Mouse (Mus musculus): ENCODE measurements around the gene Plk2.
A peak's percentile ranks its signal among the peaks of the same experiment; 100 is the strongest.
"Not testable (repeated sequence)": the region's sequence is repeated elsewhere in the genome, so short reads cannot be mapped to it uniquely, and the experiment has no call there.

Plk2 gene

GRCm38 (mm10) chr13:110394291-110395178 lies at the start of gene Plk2:
TSS of gene Plk2 (plus strand) at chr13:110395046.
- peak; percentile 85 for DNase-seq (ENCODE audit: low read depth, low spot score)

DNA sequence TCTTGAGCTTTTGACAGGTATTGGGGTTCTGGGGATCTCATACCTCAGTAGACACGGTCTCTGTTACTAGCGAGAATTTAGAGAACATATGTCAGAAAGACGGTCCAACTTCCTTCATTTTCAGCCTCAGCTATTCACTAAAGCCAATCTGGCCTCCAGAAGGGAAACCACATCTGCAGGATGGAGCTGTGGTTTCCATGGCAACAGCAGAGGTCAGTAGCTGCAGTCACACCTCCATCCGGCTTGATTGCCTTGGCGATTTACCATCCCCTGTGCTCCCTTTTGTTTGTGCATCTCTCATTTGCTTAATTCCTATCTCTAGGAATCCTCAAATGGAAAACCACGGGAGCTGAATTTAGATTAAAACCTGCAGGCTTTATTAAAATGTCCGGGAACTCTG lies 48.1 kb upstream of the Plk2 start:
- DNase-seq (ENCODE audit: low read depth, low spot score) = peak; percentile 16

DNA sequence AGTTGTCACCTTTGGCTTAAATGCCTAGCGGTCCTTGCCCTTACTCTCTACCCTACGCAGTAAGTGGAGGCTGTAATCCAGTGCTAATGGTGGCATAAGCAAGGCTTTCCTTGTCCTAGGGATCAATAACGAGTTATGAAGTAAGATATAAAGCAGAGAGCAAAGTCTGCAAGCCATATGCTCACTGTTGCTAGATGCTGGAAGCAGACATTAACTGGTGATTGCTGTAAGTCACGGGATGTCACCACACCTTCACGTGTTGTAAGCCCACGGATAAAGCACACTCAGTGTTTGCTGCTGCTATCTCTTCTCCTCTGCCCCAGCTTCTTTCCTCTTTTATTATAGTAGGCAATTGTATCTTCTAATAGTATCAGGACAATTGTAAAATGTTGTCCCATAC lies 43.8 kb upstream of the Plk2 start:
- DNase-seq (ENCODE audit: low read depth, low spot score) = no peak

DNA sequence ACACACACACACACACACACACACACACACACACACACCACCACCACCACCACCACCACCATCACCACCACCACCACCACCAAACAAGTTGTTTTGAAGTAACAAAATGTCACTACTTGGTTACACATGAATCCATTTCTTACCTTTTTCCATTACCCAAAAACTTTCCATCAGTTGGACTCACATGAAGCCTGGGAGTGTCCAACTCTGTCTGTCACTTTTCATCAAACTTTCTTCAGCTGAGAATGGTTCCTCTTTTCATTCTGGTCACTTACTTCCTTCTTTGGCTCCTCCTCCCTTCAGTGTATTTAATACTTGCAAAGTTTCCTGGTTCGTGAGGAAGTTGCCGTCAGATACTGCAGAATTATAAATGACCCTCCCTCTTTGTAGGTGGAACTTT lies 37.9 kb upstream of the Plk2 start, which contains the start of gene Gapt:
Gene Gapt, minus strand, starts transcription at position 259 of the 400 bp plus-strand sequence.
- no peak for DNase-seq (ENCODE audit: low read depth, low spot score)

GRCm38 (mm10) chr13:110363722-110364121 lies 31.1 kb upstream of the Plk2 start:
- DNase-seq (ENCODE audit: low read depth, low spot score) = no peak

DNA sequence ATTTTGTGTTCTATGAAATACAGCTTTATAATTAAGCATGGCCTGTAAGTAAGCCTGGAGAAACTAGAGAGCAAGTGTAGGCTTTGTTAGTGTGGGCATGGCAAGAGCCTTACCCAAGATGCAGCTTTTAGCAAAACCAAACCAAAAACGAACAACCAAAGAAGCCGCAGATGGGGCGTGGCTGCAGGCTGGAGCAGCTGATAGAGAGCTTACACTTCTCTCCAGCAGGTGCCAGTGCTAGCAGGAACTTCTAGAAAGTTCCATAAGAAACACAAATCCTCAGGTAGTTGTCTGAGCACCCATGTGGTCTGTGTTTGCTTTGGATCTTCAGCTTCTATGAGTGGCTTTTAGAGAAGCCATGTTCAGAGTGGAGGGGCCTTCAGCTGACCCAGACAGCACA lies 28.4 kb upstream of the Plk2 start:
- DNase-seq (ENCODE audit: low read depth, low spot score) = no peak

- no peak for DNase-seq (ENCODE audit: low read depth, low spot score)
Observed at GRCm38 (mm10) chr13:110367961-110368555, 26.8 kb upstream of the Plk2 start.

DNA sequence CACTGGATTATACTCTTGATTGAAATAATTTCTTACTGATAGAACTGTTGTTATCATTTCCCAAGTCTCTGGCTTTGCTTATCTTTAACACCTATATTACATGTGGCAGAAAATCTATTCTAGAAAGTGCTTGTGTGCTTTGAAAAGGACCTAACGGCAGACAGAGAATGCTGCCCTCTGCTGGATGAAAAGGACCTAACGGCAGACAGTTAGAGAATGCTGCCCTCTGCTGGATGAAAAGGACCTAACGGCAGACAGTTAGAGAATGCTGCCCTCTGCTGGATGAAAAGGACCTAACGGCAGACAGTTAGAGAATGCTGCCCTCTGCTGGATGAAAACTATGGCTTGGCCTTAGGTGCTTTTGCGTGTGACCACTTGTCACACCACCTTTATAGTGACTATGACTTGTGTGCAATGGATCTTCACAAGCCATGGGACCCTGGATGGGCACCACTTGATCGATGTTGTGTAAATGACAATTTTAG lies 26.2 kb upstream of the Plk2 start:
- peak; percentile 20 for DNase-seq (ENCODE audit: low read depth, low spot score)

- DNase-seq (ENCODE audit: low read depth, low spot score) = no peak
Observed at GRCm38 (mm10) chr13:110369673-110370072, 25.2 kb upstream of the Plk2 start.

- peak; percentile 54 for DNase-seq (ENCODE audit: low read depth, low spot score)
Observed at GRCm38 (mm10) chr13:110382447-110382901, 12.4 kb upstream of the Plk2 start.

GRCm38 (mm10) chr13:110384514-110384913 lies 10.3 kb upstream of the Plk2 start:
- DNase-seq (ENCODE audit: low read depth, low spot score) = no peak

DNA sequence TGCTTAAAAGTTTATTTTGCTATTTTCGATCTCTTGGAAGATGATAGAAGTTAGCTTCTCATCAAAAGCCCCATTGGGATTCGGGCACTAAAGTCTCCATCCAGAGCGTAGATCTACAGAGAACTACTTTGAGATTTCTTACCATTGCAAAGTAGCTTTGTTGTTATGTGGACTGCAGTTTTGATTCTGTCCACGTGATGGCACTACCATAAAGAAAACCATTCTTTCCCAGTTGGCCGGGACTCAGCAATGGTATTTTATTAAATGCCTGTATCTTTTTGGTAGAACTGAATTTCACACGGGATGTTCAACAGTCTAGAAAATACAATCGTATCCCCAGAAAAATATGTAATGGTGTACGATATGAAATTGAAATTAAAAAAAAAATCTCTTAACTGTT lies 2.6 kb upstream of the Plk2 start:
- DNase-seq (ENCODE audit: low read depth, low spot score) = peak; percentile 48

DNA sequence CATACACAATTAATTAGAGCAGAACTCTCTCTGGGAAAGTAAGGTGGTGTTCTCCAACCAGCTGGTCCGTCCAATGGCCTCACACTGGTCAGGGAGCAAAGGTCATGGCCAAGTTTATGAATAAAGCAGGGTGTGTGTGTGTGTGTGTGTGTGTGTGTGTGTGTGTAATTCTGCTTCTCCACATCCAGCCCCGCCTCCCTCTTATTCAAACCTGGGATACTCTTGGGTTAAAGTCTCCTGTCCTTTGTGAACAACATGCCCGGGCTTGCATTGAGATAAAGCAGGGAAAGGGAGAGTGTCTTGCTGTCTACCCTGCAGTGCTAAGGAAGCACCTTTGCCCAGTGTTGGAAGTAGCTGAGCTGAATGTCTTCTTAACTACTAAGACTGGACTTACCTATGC lies 2.2 kb upstream of the Plk2 start:
- peak; percentile 36 for DNase-seq (ENCODE audit: low read depth, low spot score)

GRCm38 (mm10) chr13:110395179-110395794 lies 441 bp downstream of the Plk2 start:
- peak; percentile 19 for DNase-seq (ENCODE audit: low read depth, low spot score)

GRCm38 (mm10) chr13:110395916-110396685 lies 1.3 kb downstream of the Plk2 start:
- no peak for DNase-seq (ENCODE audit: low read depth, low spot score)

DNA sequence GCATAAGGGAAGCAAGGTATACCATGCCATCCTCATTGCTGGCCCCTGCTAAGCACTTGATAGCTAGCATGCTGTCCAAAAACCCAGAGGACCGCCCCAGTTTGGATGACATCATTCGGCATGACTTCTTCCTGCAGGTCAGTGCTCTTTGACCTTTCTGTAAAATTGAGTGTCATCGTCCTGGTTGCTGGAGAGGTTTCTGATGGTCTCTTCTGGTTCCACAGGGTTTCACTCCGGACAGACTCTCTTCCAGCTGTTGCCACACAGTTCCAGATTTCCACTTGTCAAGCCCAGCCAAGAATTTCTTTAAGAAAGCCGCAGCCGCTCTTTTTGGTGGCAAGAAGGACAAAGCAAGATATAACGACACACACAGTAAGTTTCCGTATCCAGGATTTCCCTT lies 2.9 kb downstream of the Plk2 start:
- no peak for DNase-seq (ENCODE audit: low read depth, low spot score)

GRCm38 (mm10) chr13:110398513-110399270 lies 3.8 kb downstream of the Plk2 start:
- no peak for DNase-seq (ENCODE audit: low read depth, low spot score)

DNA sequence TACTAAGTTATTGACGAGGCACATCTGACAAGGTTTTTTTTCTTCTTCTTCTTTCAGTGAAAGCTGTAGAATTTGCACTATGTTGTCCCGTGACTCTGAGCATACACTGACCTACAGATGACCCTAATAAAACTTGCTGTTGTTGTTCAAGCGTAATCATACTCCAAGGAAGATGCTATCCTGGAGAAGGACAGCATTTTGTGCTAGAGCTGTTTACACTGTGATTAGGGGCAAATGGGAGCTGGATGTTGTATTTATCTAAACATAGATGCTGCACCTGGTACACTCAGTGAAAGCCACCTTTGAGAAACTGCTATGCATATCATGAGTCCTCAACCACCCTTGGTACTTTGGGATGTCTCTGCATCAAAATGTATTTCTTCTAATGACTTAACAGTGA lies 6.6 kb downstream of the Plk2 start:
- no peak for DNase-seq (ENCODE audit: low read depth, low spot score)

GRCm38 (mm10) chr13:110401877-110402276 lies 7.0 kb downstream of the Plk2 start:
- no peak for DNase-seq (ENCODE audit: low read depth, low spot score)

GRCm38 (mm10) chr13:110404059-110404458 lies 9.2 kb downstream of the Plk2 start:
- DNase-seq (ENCODE audit: low read depth, low spot score) = no peak

DNA sequence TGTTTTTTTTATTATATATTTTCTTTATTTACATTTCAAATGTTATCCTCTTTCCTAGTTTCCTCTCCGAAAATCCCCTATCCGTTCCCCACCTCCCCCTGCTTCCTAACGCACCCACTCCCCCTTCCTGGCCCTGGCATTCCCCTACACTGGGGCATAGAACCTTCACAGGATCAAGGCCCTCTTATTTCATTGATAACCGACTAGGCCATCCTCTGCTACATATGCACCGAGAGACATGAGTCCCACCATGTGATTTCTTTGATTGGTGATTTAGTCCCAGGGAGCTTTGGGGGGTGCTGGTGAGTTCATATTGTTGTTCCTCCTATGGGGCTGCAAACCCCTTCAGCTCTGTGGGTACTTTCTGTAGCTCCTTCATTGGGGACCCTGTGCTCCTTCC lies 9.8 kb downstream of the Plk2 start:
- not testable (repeated sequence) for DNase-seq (ENCODE audit: low read depth, low spot score)
